Mouse (Mus musculus): ENCODE results near the gene Peli1. TPM values are rescaled to one million over a fixed set of nuclear protein-coding genes. Genes with fewer than 3 reads are reported as not detected.

Gene Peli1
- polyA plus RNA-seq, 1 experiment, result 25.2 TPM

DNA sequence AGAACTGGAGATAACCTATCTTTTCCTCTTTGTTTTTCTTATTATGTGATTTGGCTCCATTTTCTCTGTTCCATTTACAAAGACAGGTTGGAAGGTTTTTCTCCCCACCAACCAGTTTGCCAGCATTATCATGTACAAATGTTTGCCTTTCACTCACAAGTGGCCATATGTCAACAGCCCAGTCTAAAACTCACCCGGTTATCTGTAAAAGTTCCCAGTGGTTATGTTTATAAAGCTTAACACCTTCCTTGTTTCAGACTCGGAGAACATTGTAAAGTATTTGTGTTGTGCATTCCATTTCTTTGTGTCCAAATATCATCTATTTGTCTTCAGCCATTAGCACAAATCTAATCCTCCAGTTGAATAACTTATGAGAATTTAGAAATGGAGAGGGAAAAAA lies 11.7 kb upstream of the Peli1 start:
- TF ChIP-seq POLR2A (IDR thresholded peaks at IDR 0.05; ENCODE audit: low read depth, low read length), result no peak
- TF ChIP-seq CTCF (IDR thresholded peaks at IDR 0.05; ENCODE audit: extremely low read depth, insufficient read depth, insufficient read length, insufficient replicate concordance), result no peak
- Histone ChIP-seq H3K27me3 (ENCODE audit: control insufficient read depth, insufficient read depth, low read length) (no peaks in the 10 kb centered on the region), H3K4me3 (ENCODE audit: extremely low read depth, insufficient read depth, insufficient read length) (no peak overlapping the region), H3K36me3 (ENCODE audit: control insufficient read depth, insufficient read depth, low read length) (no peaks in the 10 kb centered on the region), H3K4me1 (ENCODE audit: control insufficient read depth, insufficient read depth, insufficient read length) (no peaks in the 10 kb centered on the region), H3K27ac (ENCODE audit: insufficient read depth, low read length) (no peak overlapping the region)
- WGBS, result 90% methylated on average over 2 of the region's 2 CpGs
- DNase-seq (ENCODE audit: low read depth in 1 of 2, low spot score in 2 of 2), result no peak

DNA sequence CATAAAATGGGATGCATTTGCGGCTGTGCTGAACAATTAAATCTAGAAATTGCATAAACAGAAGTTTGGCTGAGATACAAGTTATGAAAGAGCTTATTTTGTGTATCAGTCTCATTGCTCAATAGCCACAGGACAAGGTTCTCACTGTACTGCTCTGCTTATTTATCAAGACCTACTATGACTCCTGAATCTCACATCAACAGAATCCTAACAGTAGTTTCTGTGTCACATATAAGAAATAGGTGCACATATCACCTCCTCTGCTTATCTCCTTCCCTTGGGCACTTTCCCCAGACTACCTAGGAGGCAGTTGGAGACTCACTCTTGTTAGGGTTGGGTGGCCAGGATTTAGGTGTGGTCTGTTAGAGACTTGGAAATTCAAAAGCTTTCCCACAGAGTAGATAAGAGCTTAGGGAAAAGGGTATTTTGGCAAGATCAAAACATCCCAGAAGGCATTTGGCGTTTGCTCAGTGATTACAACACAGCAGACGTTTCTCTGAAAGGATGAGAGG lies 11.2 kb upstream of the Peli1 start:
- no peaks in the 10 kb centered on the region for H3K36me3 ChIP-seq (ENCODE audit: control insufficient read depth, insufficient read depth, low read length)
- no peaks in the 10 kb centered on the region for H3K4me1 ChIP-seq (ENCODE audit: control insufficient read depth, insufficient read depth, insufficient read length)
- H3K27me3 ChIP-seq (ENCODE audit: control insufficient read depth, insufficient read depth, low read length), result no peaks in the 10 kb centered on the region
- no peak for DNase-seq (ENCODE audit: low read depth in 1 of 2, low spot score in 2 of 2)
- TF ChIP-seq POLR2A (IDR thresholded peaks at IDR 0.05; ENCODE audit: low read depth, low read length), result no peak
- TF ChIP-seq CTCF (IDR thresholded peaks at IDR 0.05; ENCODE audit: extremely low read depth, insufficient read depth, insufficient read length, insufficient replicate concordance), result no peak
- H3K27ac ChIP-seq (ENCODE audit: insufficient read depth, low read length), result no peak overlapping the region
- WGBS, result 83% methylated on average over 3 of the region's 3 CpGs
- H3K4me3 ChIP-seq (ENCODE audit: extremely low read depth, insufficient read depth, insufficient read length), result no peak overlapping the region

DNA sequence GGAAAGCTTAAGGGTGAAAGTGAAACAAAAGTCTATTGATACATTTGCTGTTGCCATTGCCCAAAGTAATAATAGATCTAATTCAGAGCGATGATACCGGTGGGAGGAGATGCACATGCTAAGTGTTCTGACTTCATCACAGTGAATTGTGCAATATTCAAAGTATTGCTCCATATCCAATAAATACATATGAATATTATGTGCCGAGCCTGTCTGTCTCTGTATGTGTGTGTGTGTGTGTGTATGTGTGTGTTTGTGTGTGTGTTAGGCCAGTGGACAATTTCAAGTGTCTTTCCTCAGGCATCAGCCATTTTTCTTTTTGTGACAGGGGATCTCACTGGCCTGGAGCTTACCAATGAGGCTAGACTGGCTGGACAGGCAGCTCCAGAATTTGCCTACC lies 9.9 kb upstream of the Peli1 start:
- WGBS, result 89% methylated on average over 3 of the region's 3 CpGs
- H3K27me3 ChIP-seq (ENCODE audit: control insufficient read depth, insufficient read depth, low read length), result no peaks in the 10 kb centered on the region
- no peaks in the 10 kb centered on the region for H3K4me1 ChIP-seq (ENCODE audit: control insufficient read depth, insufficient read depth, insufficient read length)
- H3K27ac ChIP-seq (ENCODE audit: insufficient read depth, low read length), result no peak overlapping the region
- TF ChIP-seq CTCF (IDR thresholded peaks at IDR 0.05; ENCODE audit: extremely low read depth, insufficient read depth, insufficient read length, insufficient replicate concordance), result no peak
- no peak for TF ChIP-seq POLR2A (IDR thresholded peaks at IDR 0.05; ENCODE audit: low read depth, low read length)
- H3K4me3 ChIP-seq (ENCODE audit: extremely low read depth, insufficient read depth, insufficient read length), result no peak overlapping the region
- no peaks in the 10 kb centered on the region for H3K36me3 ChIP-seq (ENCODE audit: control insufficient read depth, insufficient read depth, low read length)
- no peak for DNase-seq (ENCODE audit: low read depth in 1 of 2, low spot score in 2 of 2)

DNA sequence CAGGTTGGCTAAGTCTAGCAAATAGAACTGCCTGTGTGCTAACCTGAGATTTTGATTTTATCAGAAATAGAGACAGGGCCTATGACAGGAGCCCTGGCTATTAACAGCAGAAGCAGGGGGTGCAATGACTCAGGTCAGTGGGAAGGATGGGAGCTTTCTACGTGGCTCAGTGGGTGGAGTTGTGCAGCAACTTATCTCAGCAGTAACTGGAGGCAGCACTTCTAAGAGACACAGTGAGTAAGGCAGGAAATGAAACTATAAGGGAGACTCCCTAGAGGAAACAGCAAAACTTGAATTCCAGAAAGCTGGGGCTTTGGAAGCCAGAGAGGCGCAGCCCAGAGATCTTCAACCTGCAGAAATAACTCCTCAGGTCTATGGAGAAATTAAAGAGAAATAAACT lies 8.4 kb upstream of the Peli1 start:
- no peak for DNase-seq (ENCODE audit: low read depth in 1 of 2, low spot score in 2 of 2)
- H3K27ac ChIP-seq (ENCODE audit: insufficient read depth, low read length), result no peak overlapping the region
- 39% methylated on average over 2 of the region's 2 CpGs for WGBS
- H3K27me3 ChIP-seq (ENCODE audit: control insufficient read depth, insufficient read depth, low read length), result no peaks in the 10 kb centered on the region
- TF ChIP-seq CTCF (IDR thresholded peaks at IDR 0.05; ENCODE audit: extremely low read depth, insufficient read depth, insufficient read length, insufficient replicate concordance) (no peak), POLR2A (IDR thresholded peaks at IDR 0.05; ENCODE audit: low read depth, low read length) (no peak)
- no peak overlapping the region for H3K4me3 ChIP-seq (ENCODE audit: extremely low read depth, insufficient read depth, insufficient read length)
- H3K36me3 ChIP-seq (ENCODE audit: control insufficient read depth, insufficient read depth, low read length), result no peaks in the 10 kb centered on the region
- no peaks in the 10 kb centered on the region for H3K4me1 ChIP-seq (ENCODE audit: control insufficient read depth, insufficient read depth, insufficient read length)

DNA sequence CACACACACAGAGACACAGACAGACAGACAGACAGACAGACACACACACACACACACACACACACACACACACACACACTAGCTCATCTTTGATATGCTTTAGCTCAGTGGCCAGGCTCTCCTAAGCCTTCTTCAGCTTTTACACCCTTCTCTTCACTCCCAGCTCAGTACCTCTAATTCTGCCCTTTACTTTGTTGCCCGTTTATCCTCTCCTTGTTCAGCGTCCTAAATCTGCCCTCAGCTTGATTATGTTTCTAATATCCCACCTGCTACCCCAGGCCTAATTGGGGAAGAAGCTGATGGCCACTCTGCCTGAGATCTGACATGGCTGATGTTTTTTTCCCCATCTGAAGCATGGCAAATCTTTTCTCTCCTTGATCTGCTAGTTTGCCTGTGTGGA lies 2.7 kb upstream of the Peli1 start:
- no peaks in the 10 kb centered on the region for H3K27me3 ChIP-seq (ENCODE audit: control insufficient read depth, insufficient read depth, low read length)
- no peaks in the 10 kb centered on the region for H3K36me3 ChIP-seq (ENCODE audit: control insufficient read depth, insufficient read depth, low read length)
- TF ChIP-seq CTCF (IDR thresholded peaks at IDR 0.05; ENCODE audit: extremely low read depth, insufficient read depth, insufficient read length, insufficient replicate concordance) (no peak), POLR2A (IDR thresholded peaks at IDR 0.05; ENCODE audit: low read depth, low read length) (no peak)
- H3K4me1 ChIP-seq (ENCODE audit: control insufficient read depth, insufficient read depth, insufficient read length), result 0 out of 2 replicates have a peak, but pooled peaks cover 2% of the 10 kb centered on the region
- H3K4me3 ChIP-seq (ENCODE audit: extremely low read depth, insufficient read depth, insufficient read length), result no peak overlapping the region
- no peak for DNase-seq (ENCODE audit: low read depth in 1 of 2, low spot score in 2 of 2)
- 82% methylated on average over 2 of the region's 2 CpGs for WGBS
- no peak overlapping the region for H3K27ac ChIP-seq (ENCODE audit: insufficient read depth, low read length)

DNA sequence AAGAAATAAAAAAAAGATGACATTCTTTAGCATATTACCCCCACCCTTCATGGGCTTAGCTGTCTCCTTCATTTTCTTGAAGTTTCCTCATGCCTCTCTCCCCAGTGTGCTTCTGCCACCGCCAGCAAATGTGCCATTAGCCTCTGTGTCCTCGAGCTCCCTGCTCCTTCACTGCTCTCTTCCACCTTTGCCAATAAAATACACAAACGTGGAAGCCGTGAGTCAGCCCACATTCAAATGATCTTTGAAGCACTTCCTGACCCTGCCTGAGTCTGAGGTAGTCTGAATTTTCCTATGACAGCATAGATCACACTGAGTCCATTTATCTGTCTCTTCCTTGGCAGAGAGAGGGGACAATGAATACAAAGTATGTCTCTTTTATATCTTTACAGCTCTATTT lies 1.5 kb upstream of the Peli1 start:
- no peak for DNase-seq (ENCODE audit: low read depth in 1 of 2, low spot score in 2 of 2)
- TF ChIP-seq POLR2A (IDR thresholded peaks at IDR 0.05; ENCODE audit: low read depth, low read length) (no peak), CTCF (IDR thresholded peaks at IDR 0.05; ENCODE audit: extremely low read depth, insufficient read depth, insufficient read length, insufficient replicate concordance) (no peak)
- H3K27me3 ChIP-seq (ENCODE audit: control insufficient read depth, insufficient read depth, low read length), result no peaks in the 10 kb centered on the region
- H3K27ac ChIP-seq (ENCODE audit: insufficient read depth, low read length), result no peak overlapping the region
- 55% methylated on average over 4 of the region's 4 CpGs for WGBS
- H3K4me3 ChIP-seq (ENCODE audit: extremely low read depth, insufficient read depth, insufficient read length), result no peak overlapping the region
- 0 out of 2 replicates have a peak, but pooled peaks cover 2% of the 10 kb centered on the region for H3K4me1 ChIP-seq (ENCODE audit: control insufficient read depth, insufficient read depth, insufficient read length)
- no peaks in the 10 kb centered on the region for H3K36me3 ChIP-seq (ENCODE audit: control insufficient read depth, insufficient read depth, low read length)

All from spleen, adult 2 months (tissue).